29 mouse cellular contexts compared by ENCODE assay signal in genomic region chr1:82238245-82238644, GRCm38 (mm10). TPM values are rescaled to one million over a fixed set of nuclear protein-coding genes. Genes with fewer than 3 reads are reported as not detected.
A peak's percentile ranks its signal among the peaks of the same experiment; 100 is the strongest.
DNase-seq lines count a peak whose midpoint lies in the region; ATAC-seq and TF ChIP-seq lines count a peak whose summit lies in the region.
"Had no signal": no experiment of that assay in that cellular context is flagged by ENCODE, and none has a peak within 500 bp of the region (broad histone marks: within the 10 kb centered on the region; RNA-seq: fewer than 3 reads in every experiment).

No protein-coding gene starts in this region.

- TF ChIP-seq POLR2A in lung, adult 2 months (IDR thresholded peaks at IDR 0.05; ENCODE audit: borderline replicate concordance, extremely low read depth, low read depth, low read length) = no peak

- H3K36me3 ChIP-seq in liver, embryonic 15.5 days (replicated peaks) = no peaks in the 10 kb centered on the region
- H3K36me3 ChIP-seq in liver, embryonic 11.5 days (ENCODE audit: control insufficient read depth, insufficient read depth, low read length) = no peaks in the 10 kb centered on the region; the same call in 1 of the 2 replicates
- H3K36me3 ChIP-seq in lung, postnatal 0 days (ENCODE audit: insufficient read depth, low read length) = no peaks in the 10 kb centered on the region
- H3K36me3 ChIP-seq: G1E had no signal

- no peaks in the 10 kb centered on the region for H3K9me3 ChIP-seq in liver, embryonic 15.5 days (replicated peaks)
- H3K9me3 ChIP-seq in liver, embryonic 11.5 days (ENCODE audit: control insufficient read depth, low read length) = no peaks in the 10 kb centered on the region
- H3K9me3 ChIP-seq in lung, postnatal 0 days (ENCODE audit: low read length) = no peaks in the 10 kb centered on the region
- H3K9me3 ChIP-seq: forebrain, embryonic 12.5 days; forebrain, embryonic 15.5 days; G1E had no signal

- no peak overlapping the region for H3K4me3 ChIP-seq in liver, embryonic 15.5 days (replicated peaks)
- H3K4me3 ChIP-seq in liver, embryonic 11.5 days (ENCODE audit: low read depth, low read length) = no peak overlapping the region
- H3K4me3 ChIP-seq in lung, postnatal 0 days (ENCODE audit: low read depth, low read length) = no peak overlapping the region
- no peak overlapping the region for H3K4me3 ChIP-seq in lung, adult 2 months (replicated peaks; ENCODE audit: extremely low read depth, low read depth, low read length)
- H3K4me3 ChIP-seq: forebrain, embryonic 12.5 days; forebrain, embryonic 15.5 days had no signal

- no peak for TF ChIP-seq EP300 in lung, postnatal 0 days (IDR thresholded peaks at IDR 0.05)

- H3K4me1 ChIP-seq in liver, embryonic 15.5 days (replicated peaks) = peaks cover 7% of the 10 kb centered on the region; the same call in 1 of the 2 replicates
- no peaks in the 10 kb centered on the region for H3K4me1 ChIP-seq in liver, embryonic 11.5 days (replicated peaks; ENCODE audit: control insufficient read depth, insufficient read depth, low read length)
- peaks cover 9% of the 10 kb centered on the region; the same call in 1 of the 2 replicates for H3K4me1 ChIP-seq in lung, postnatal 0 days (ENCODE audit: insufficient read depth, low read depth, low read length)
- H3K4me1 ChIP-seq in lung, adult 2 months (ENCODE audit: control insufficient read depth, insufficient read depth, low read length) = peaks cover 24% of the 10 kb centered on the region
- H3K4me1 ChIP-seq: forebrain, embryonic 12.5 days; forebrain, embryonic 15.5 days had no signal

- TF ChIP-seq CTCF in lung, postnatal 0 days (IDR thresholded peaks at IDR 0.05) = no peak
- TF ChIP-seq CTCF in lung, adult 2 months (IDR thresholded peaks at IDR 0.05; ENCODE audit: insufficient read depth, low read length) = no peak

- H3K27me3 ChIP-seq in liver, embryonic 15.5 days = no peaks in the 10 kb centered on the region
- H3K27me3 ChIP-seq in liver, embryonic 11.5 days (replicated peaks; ENCODE audit: control insufficient read depth, insufficient read depth, low read length) = no peaks in the 10 kb centered on the region
- H3K27me3 ChIP-seq in lung, postnatal 0 days (replicated peaks; ENCODE audit: insufficient read depth, low read length) = no peaks in the 10 kb centered on the region
- H3K27me3 ChIP-seq: CH12.LX; forebrain, embryonic 12.5 days; forebrain, embryonic 15.5 days; Patski had no signal

- 50% methylated on average over 4 of the region's 4 CpGs for WGBS in liver, embryonic 15.5 days (ENCODE audit: insufficient replicate concordance)
- WGBS in liver, embryonic 11.5 days = 76% methylated on average over 4 of the region's 4 CpGs
- 54% methylated on average over 4 of the region's 4 CpGs for WGBS in lung, postnatal 0 days
- 53% methylated on average over 4 of the region's 4 CpGs for WGBS in lung, adult 2 months

- H3K27ac ChIP-seq in liver, embryonic 15.5 days (replicated peaks) = peak overlapping the region; percentile 3; the same call in 1 of the 2 replicates
- H3K27ac ChIP-seq in liver, embryonic 11.5 days (ENCODE audit: low read depth, low read length) = no peak overlapping the region
- H3K27ac ChIP-seq in lung, postnatal 0 days (ENCODE audit: low read length) = no peak overlapping the region
- H3K27ac ChIP-seq: forebrain, embryonic 12.5 days; forebrain, embryonic 15.5 days; hindbrain, embryonic 14.5 days; hindbrain, postnatal 0 days had no signal

- no peak overlapping the region for H3K4me2 ChIP-seq in liver, embryonic 15.5 days
- H3K4me2 ChIP-seq in liver, embryonic 11.5 days = no peak overlapping the region
- no peak overlapping the region for H3K4me2 ChIP-seq in lung, postnatal 0 days (replicated peaks; ENCODE audit: low read depth, low read length)
- H3K4me2 ChIP-seq: forebrain, embryonic 12.5 days; forebrain, embryonic 15.5 days; heart, embryonic 11.5 days; hindbrain, embryonic 14.5 days had no signal

- ATAC-seq in liver, embryonic 15.5 days (ENCODE audit: insufficient read depth) = no peak
- ATAC-seq in liver, embryonic 11.5 days (replicated peaks; ENCODE audit: low FRiP score) = no peak
- ATAC-seq in lung, postnatal 0 days = peak; percentile 48; the same call in 1 of the 2 replicates
- no peak for ATAC-seq in monocyte, adult 5-6 weeks (replicated peaks; ENCODE audit: insufficient number of reproducible peaks, low FRiP score, low TSS enrichment, poor library complexity, severe bottlenecking)
- ATAC-seq: forebrain, embryonic 15.5 days; hindbrain, postnatal 0 days; inflammation-experienced regulatory T-cells, adult 6 months; Patski had no signal

- no peak overlapping the region for H3K9ac ChIP-seq in liver, embryonic 15.5 days
- H3K9ac ChIP-seq in liver, embryonic 11.5 days (ENCODE audit: low read depth, low read length) = no peak overlapping the region
- H3K9ac ChIP-seq in lung, postnatal 0 days (replicated peaks; ENCODE audit: low read depth) = no peak overlapping the region
- H3K9ac ChIP-seq: forebrain, embryonic 12.5 days; forebrain, embryonic 15.5 days; hindbrain, embryonic 14.5 days had no signal

- peak; percentile 31 for DNase-seq in heart, adult 11 months
- no peak for DNase-seq in heart, adult 18-20 months
- no peak for DNase-seq in liver, embryonic 11.5 days (ENCODE audit: low spot score)
- peak; percentile 55 for DNase-seq in lung, postnatal 0 days (ENCODE audit: low spot score)
- DNase-seq in lung, adult 2 months = no peak
- DNase-seq in gonadal fat pad, adult 2 months (ENCODE audit: low read depth) = peak; percentile 97
- DNase-seq: adrenal gland, postnatal 10 days; adrenal gland, postnatal 36 days; B cell, adult 2 months; cerebellum, adult 18-20 months; cerebellum, adult 9-10 months; cerebellum, postnatal 14 days; gastrocnemius, postnatal 14 days; heart, postnatal 10 days; heart, postnatal 4 days had no signal

RNA-seq across cellular contexts. Expression of gene Gm9747, which starts 5.3 kb away (rescaled TPM):
- not detected for total RNA-seq in heart, adult 18-20 months (2021)
- 3.2 and 4.9 TPM in 2 replicates for polyA plus RNA-seq in liver, embryonic 15.5 days (2015; fragmentation: Nextera tagmentation; extraction: Ambion mirVana)
- 12.1 and 12.6 TPM in 2 replicates for polyA plus RNA-seq in liver, embryonic 11.5 days (2014; fragmentation: Nextera tagmentation; extraction: Ambion mirVana)
- polyA plus RNA-seq in lung, postnatal 0 days (2015; fragmentation: Nextera tagmentation; extraction: Ambion mirVana) = 13.3 and 15.5 TPM in 2 replicates
- polyA plus RNA-seq in lung, adult 2 months (2012; rRNA removed) = 0.04 TPM in 1 of 2 replicates, not detected in the other
- 0.05 and 0.23 TPM in 2 replicates for polyA plus RNA-seq in gonadal fat pad, adult 2 months (2012; rRNA removed)
- total RNA-seq in monocyte, adult 5-6 weeks (2017) = not detected in 3 replicates
- total RNA-seq: adrenal gland, adult 18-20 months; adrenal gland, postnatal 10 days; adrenal gland, postnatal 36 days; CH12.LX; gastrocnemius, postnatal 14 days; gastrocnemius, postnatal 4 days; heart, adult 8-10 months; heart, postnatal 10 days; heart, postnatal 4 days; hindbrain, postnatal 0 days had no signal
- polyA plus RNA-seq: G1E; inflammation-experienced regulatory T-cells, adult 6 months had no signal

RNA-seq across cellular contexts. Expression of gene Irs1, which starts 53.0 kb away (rescaled TPM):
- 10 to 100 TPM; 29.1 to 43.5 TPM for total RNA-seq in heart, adult 18-20 months (2021)
- 1.1 and 1.2 TPM in 2 replicates for polyA plus RNA-seq in liver, embryonic 15.5 days (2015; fragmentation: Nextera tagmentation; extraction: Ambion mirVana)
- 3.6 and 4.1 TPM in 2 replicates for polyA plus RNA-seq in liver, embryonic 11.5 days (2014; fragmentation: Nextera tagmentation; extraction: Ambion mirVana)
- 4.7 and 5.9 TPM in 2 replicates for polyA plus RNA-seq in lung, postnatal 0 days (2015; fragmentation: Nextera tagmentation; extraction: Ambion mirVana)
- polyA plus RNA-seq in lung, adult 2 months (2012; rRNA removed) = 9.6 and 11.1 TPM in 2 replicates
- 9.7 and 11.1 TPM in 2 replicates for polyA plus RNA-seq in gonadal fat pad, adult 2 months (2012; rRNA removed)
- 0.21 TPM in 1 of 3 replicates, not detected in the others for total RNA-seq in monocyte, adult 5-6 weeks (2017)
- total RNA-seq: CH12.LX had no signal
- polyA plus RNA-seq: G1E; inflammation-experienced regulatory T-cells, adult 6 months had no signal

Comparison
In these comparisons a context has a peak if more than half of its experiments do, and no peak if none do; other contexts are left out.
1. DNase-seq: peak in heart, adult 11 months (single experiment), lung, postnatal 0 days (single experiment) and gonadal fat pad, adult 2 months (single experiment); none in heart, adult 18-20 months (0 of 2), liver, embryonic 11.5 days (single experiment) and lung, adult 2 months (single experiment).